Mouse (Mus musculus): ENCODE measurements around the gene Gm29666. TPM values are rescaled to one million over a fixed set of nuclear protein-coding genes. Genes with fewer than 3 reads are reported as not detected.
"Not testable (repeated sequence)": the region's sequence is repeated elsewhere in the genome, so short reads cannot be mapped to it uniquely, and the experiment has no call there.

Gm29666 gene
- total and polyA plus RNA-seq, 3 experiments: 0.36 to 0.42 TPM; not detected in 1

DNA sequence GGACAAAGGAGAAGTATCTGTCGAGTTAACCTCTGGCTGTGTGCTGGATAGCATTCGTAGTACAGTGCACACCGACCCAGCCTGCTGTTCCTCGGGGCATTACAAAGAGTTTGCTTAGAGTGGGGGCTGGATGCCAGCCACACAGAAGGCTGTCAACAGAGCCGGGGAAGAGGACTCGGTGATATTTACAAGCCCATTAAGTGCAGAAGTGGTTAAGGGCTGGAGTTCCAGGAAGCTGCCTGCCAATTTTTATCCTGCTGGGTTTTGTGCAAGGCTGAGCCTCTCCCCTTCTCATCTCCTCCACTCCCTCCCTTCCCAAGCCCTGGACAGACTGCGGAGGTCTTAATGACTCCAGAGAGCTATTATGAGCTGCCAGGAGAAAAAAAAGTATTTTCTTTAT is 21.8 kb downstream of the Gm29666 start:
- H3K4me1 ChIP-seq (ENCODE audit: control insufficient read depth in 1 of 2, insufficient read depth in 2 of 2, low read length in 2 of 2): peaks cover 0 to 3% of the 10 kb centered on the region in 2 experiments; a peak in 1 of 4 replicates
- H3K36me3 ChIP-seq (ENCODE audit: control insufficient read depth in 1 of 2, insufficient read depth in 2 of 2, low read length in 2 of 2): no peaks in the 10 kb centered on the region
- H3K79me2 ChIP-seq (ENCODE audit: control insufficient read depth, insufficient read depth, low read length, poor library complexity): no peaks in the 10 kb centered on the region
- H3K4me3 ChIP-seq (ENCODE audit: control insufficient read depth in 1 of 2, insufficient read depth in 1 of 2, low read depth in 2 of 2, low read length in 2 of 2): no peak overlapping the region
- no peak overlapping the region for H3K9ac ChIP-seq (ENCODE audit: control insufficient read depth, low read depth, low read length, poor library complexity, severe bottlenecking)
- DNase-seq (ENCODE audit: low read depth, low spot score): peak; percentile 48
- no peak overlapping the region for H3K27ac ChIP-seq (ENCODE audit: control insufficient read depth, low read depth, low read length)
- TF ChIP-seq MAZ (IDR thresholded peaks at IDR 0.05; ENCODE audit: low read depth, low read length): no peak
- 0 out of 2 replicates have a peak, but pooled peaks have one; percentile 14 for TF ChIP-seq GATA1 (IDR thresholded peaks at IDR 0.05; ENCODE audit: low read depth, low read length)
- no peaks in the 10 kb centered on the region for H3K27me3 ChIP-seq (ENCODE audit: control insufficient read depth in 1 of 2, insufficient read depth in 2 of 2, low read length in 2 of 2)
- no peaks in the 10 kb centered on the region for H3K9me3 ChIP-seq (replicated peaks; ENCODE audit: insufficient read depth, low read length)

DNA sequence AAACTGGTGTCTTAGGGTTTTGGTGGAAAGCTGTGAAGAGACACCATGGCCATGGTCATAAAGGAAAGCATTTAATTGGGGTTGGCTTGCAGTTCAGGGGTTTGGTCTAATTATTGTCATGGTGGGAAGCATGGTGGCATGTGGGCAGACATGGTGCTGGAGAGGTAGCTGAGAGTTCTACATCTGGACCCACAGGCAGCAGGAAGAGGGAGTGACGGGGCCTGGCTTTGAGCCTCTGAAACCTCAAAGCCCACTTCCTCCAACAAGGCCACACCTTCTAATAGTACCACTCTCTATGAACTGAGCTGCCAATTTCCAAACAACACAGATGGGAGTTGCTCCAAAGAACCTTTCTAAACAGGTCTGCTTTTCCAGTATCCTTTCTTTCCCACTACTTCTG is 23.2 kb downstream of the Gm29666 start:
- no peak for DNase-seq (ENCODE audit: low read depth, low spot score)
- no peak overlapping the region for H3K27ac ChIP-seq (ENCODE audit: control insufficient read depth, low read depth, low read length)
- no peaks in the 10 kb centered on the region for H3K27me3 ChIP-seq (ENCODE audit: control insufficient read depth in 1 of 2, insufficient read depth in 2 of 2, low read length in 2 of 2)
- no peaks in the 10 kb centered on the region for H3K9me3 ChIP-seq (replicated peaks; ENCODE audit: insufficient read depth, low read length)
- H3K4me3 ChIP-seq (ENCODE audit: control insufficient read depth in 1 of 2, insufficient read depth in 1 of 2, low read depth in 2 of 2, low read length in 2 of 2): no peak overlapping the region
- no peak overlapping the region for H3K9ac ChIP-seq (ENCODE audit: control insufficient read depth, low read depth, low read length, poor library complexity, severe bottlenecking)
- H3K79me2 ChIP-seq (ENCODE audit: control insufficient read depth, insufficient read depth, low read length, poor library complexity): no peaks in the 10 kb centered on the region
- H3K4me1 ChIP-seq (ENCODE audit: control insufficient read depth in 1 of 2, insufficient read depth in 2 of 2, low read length in 2 of 2): peaks cover 0 to 3% of the 10 kb centered on the region in 2 experiments; a peak in 1 of 4 replicates
- no peaks in the 10 kb centered on the region for H3K36me3 ChIP-seq (ENCODE audit: control insufficient read depth in 1 of 2, insufficient read depth in 2 of 2, low read length in 2 of 2)
- no peak for TF ChIP-seq ZMIZ1 (IDR thresholded peaks at IDR 0.05; ENCODE audit: low read depth, low read length)
- no peak for TF ChIP-seq NRF1 (IDR thresholded peaks at IDR 0.05; ENCODE audit: insufficient read depth, low read depth, low read length, poor library complexity, severe bottlenecking)
- no peak for TF ChIP-seq TAL1 (IDR thresholded peaks at IDR 0.05; ENCODE audit: low read length)
- no peak for TF ChIP-seq JUND (IDR thresholded peaks at IDR 0.05; ENCODE audit: low read depth, low read length)
- TF ChIP-seq USF2 (IDR thresholded peaks at IDR 0.05; ENCODE audit: borderline replicate concordance in 1 of 2, insufficient read depth in 1 of 2, low read depth in 1 of 2, low read length in 2 of 2): no peak
- no peak for TF ChIP-seq SMC3 (IDR thresholded peaks at IDR 0.05; ENCODE audit: low read depth, low read length)
- no peak for TF ChIP-seq ELF1 (IDR thresholded peaks at IDR 0.05; ENCODE audit: low read depth, low read length)
- TF ChIP-seq NELFE (IDR thresholded peaks at IDR 0.05; ENCODE audit: low read depth, low read length): no peak
- TF ChIP-seq ZNF384 (IDR thresholded peaks at IDR 0.05; ENCODE audit: low read depth, low read length): no peak
- no peak for TF ChIP-seq RAD21 (IDR thresholded peaks at IDR 0.05; ENCODE audit: low read depth, low read length)
- TF ChIP-seq CTCF (IDR thresholded peaks at IDR 0.05 in 2 of 3, conservative IDR thresholded peaks at IDR 0.05 in 1 of 3; ENCODE audit: control insufficient read depth in 1 of 3, insufficient read depth in 1 of 3, low read depth in 2 of 3, low read length in 3 of 3, poor library complexity in 1 of 3, severe bottlenecking in 1 of 3): no peak
- TF ChIP-seq USF1 (IDR thresholded peaks at IDR 0.05; ENCODE audit: low read depth, low read length): no peak
- TF ChIP-seq MAZ (IDR thresholded peaks at IDR 0.05; ENCODE audit: low read depth, low read length): no peak
- TF ChIP-seq GATA1 (IDR thresholded peaks at IDR 0.05; ENCODE audit: low read depth, low read length): no peak
- TF ChIP-seq MYC (IDR thresholded peaks at IDR 0.05; ENCODE audit: low read depth, low read length): no peak
- no peak for TF ChIP-seq E2F4 (IDR thresholded peaks at IDR 0.05; ENCODE audit: borderline replicate concordance, low read depth, low read length)
- no peak for TF ChIP-seq EP300 (IDR thresholded peaks at IDR 0.05; ENCODE audit: low read depth in 1 of 2, low read length in 2 of 2)
- TF ChIP-seq RCOR1 (IDR thresholded peaks at IDR 0.05; ENCODE audit: low read depth, low read length): no peak
- TF ChIP-seq HCFC1 (IDR thresholded peaks at IDR 0.05; ENCODE audit: low read depth, low read length): no peak
- no peak for TF ChIP-seq CHD2 (IDR thresholded peaks at IDR 0.05; ENCODE audit: low read length)

DNA sequence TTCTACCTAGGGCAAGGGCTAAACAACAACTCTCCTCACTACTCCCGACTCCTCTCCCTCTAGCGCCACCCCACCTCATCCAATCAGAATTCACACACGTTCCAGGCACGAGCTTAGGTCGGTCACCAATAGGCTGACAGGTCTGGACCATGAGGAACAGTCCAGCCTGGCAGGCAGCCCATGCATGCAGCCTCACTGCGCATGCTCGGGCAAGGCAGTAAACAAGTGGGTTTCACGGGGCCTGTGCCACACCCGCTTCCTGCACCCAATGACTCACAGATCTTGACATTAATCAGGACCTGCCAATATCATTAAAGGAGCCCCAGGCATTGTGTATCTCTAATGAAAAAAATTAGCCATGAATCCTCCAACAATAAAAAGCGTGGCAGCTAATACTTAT is 23.6 kb downstream of the Gm29666 start:
- H3K4me1 ChIP-seq (ENCODE audit: control insufficient read depth in 1 of 2, insufficient read depth in 2 of 2, low read length in 2 of 2); H3K9ac ChIP-seq (ENCODE audit: control insufficient read depth, low read depth, low read length, poor library complexity, severe bottlenecking); H3K79me2 ChIP-seq (ENCODE audit: control insufficient read depth, insufficient read depth, low read length, poor library complexity); H3K4me3 ChIP-seq (ENCODE audit: control insufficient read depth in 1 of 2, insufficient read depth in 1 of 2, low read depth in 2 of 2, low read length in 2 of 2); H3K27ac ChIP-seq (ENCODE audit: control insufficient read depth, low read depth, low read length); H3K27me3 ChIP-seq (ENCODE audit: control insufficient read depth in 1 of 2, insufficient read depth in 2 of 2, low read length in 2 of 2); H3K9me3 ChIP-seq (replicated peaks; ENCODE audit: insufficient read depth, low read length); DNase-seq (ENCODE audit: low read depth, low spot score); H3K36me3 ChIP-seq (ENCODE audit: control insufficient read depth in 1 of 2, insufficient read depth in 2 of 2, low read length in 2 of 2): not testable (repeated sequence)
